Mouse (Mus musculus): Measurements from ENCODE around the gene Slc6a6. TPM values are rescaled to one million over a fixed set of nuclear protein-coding genes. Genes with fewer than 3 reads are reported as not detected.
A peak's percentile ranks its signal among the peaks of the same experiment; 100 is the strongest.

Gene Slc6a6
- polyA plus RNA-seq, 1 experiment, result 105 TPM

DNA sequence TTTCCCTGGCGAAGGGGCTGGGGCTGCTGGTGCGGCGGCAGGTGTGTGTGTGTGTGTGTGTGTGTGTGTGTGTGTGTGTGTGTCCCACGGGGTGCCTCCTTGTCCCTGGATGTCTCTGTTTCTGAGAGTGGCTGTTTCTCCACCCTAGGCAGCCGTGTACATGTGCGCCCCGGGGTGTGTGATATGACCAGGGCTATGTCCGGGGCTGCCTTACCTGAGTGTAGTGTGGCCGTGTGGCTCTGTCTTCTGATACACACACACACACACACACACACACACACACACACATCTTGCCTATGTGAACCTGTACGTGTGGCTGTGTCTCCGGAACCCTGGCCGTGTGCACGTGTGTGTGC lies 599 bp downstream of the Slc6a6 start:
- H3K27ac ChIP-seq (ENCODE audit: insufficient read depth, low read length), result peak overlapping the region; percentile 97
- peak overlapping the region; percentile 95 for H3K4me3 ChIP-seq (ENCODE audit: insufficient read depth, low read length)
- H3K4me1 ChIP-seq (ENCODE audit: control insufficient read depth, insufficient read depth, low read length), result peaks cover 5% of the 10 kb centered on the region; the same call in 1 of the 2 replicates
- TF ChIP-seq POLR2A (IDR thresholded peaks at IDR 0.05; ENCODE audit: extremely low read depth, insufficient read depth, low read length), result no peak
- no peak for TF ChIP-seq CTCF (IDR thresholded peaks at IDR 0.05; ENCODE audit: extremely low read depth, insufficient read depth, low read length)

DNA sequence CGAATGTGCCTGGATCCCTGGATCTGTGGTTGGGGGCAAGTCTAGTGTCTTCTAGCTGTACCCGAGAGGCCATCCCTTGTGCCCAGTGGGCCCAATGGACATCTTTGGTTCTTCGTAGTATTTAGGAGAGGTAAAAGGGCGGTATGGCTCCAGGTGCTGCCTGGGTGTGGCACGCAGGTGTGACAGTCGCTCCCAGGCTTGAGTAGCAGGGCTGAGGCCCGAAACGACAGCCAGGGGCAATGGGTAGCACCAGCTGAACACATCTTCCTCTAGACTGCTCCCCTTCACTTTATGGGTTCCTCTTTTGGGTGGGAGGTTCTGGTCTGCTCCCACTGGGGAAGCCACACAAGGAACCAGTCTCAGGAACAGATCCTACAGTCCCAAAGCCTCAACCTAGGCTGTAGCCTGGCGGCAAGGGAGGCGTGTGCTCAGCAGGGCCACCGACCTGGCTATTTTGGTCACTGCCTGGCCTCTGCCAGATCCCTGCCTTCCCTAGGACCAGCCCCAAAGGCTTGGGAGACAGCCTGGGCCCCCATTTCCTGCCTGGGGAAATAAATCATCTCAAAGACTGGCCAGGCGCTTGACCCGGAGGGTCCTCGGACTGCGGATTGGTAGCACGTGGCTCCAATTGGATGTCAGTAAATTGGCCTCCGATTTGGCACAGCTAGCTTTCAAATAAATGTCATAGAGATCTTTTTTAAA lies 1.1 kb downstream of the Slc6a6 start:
- Histone ChIP-seq H3K27ac (ENCODE audit: insufficient read depth, low read length) (peak overlapping the region; percentile 97), H3K4me1 (ENCODE audit: control insufficient read depth, insufficient read depth, low read length) (peaks cover 6% of the 10 kb centered on the region; the same call in 1 of the 2 replicates), H3K4me3 (ENCODE audit: insufficient read depth, low read length) (peak overlapping the region; percentile 95)
- TF ChIP-seq POLR2A (IDR thresholded peaks at IDR 0.05; ENCODE audit: extremely low read depth, insufficient read depth, low read length) (0 out of 2 replicates have a peak, but pooled peaks have one; percentile 9), CTCF (IDR thresholded peaks at IDR 0.05; ENCODE audit: extremely low read depth, insufficient read depth, low read length) (no peak)

DNA sequence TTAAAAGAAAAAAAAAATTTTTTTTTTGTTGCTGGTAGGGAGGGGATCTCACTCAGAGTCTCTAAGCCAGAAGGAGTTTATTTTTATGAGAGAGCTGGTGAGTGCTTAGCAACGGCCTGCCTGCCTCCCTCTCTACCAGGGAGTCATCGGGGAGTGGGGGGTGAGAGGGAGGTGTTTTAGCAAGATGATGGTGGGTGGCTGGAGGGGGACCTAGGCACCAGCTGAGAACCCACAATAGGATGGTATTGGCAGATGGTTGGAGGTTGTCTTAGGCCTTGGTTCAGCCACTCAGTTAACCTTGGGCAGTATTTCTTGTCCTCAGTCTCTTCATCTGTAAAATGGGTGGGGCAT lies 1.7 kb downstream of the Slc6a6 start:
- TF ChIP-seq POLR2A (IDR thresholded peaks at IDR 0.05; ENCODE audit: extremely low read depth, insufficient read depth, low read length) (no peak), CTCF (IDR thresholded peaks at IDR 0.05; ENCODE audit: extremely low read depth, insufficient read depth, low read length) (no peak)
- peaks cover 11% of the 10 kb centered on the region for H3K4me1 ChIP-seq (ENCODE audit: control insufficient read depth, insufficient read depth, low read length)
- H3K4me3 ChIP-seq (ENCODE audit: insufficient read depth, low read length), result peak overlapping the region; percentile 95
- peak overlapping the region; percentile 88 for H3K27ac ChIP-seq (ENCODE audit: insufficient read depth, low read length)

- Histone ChIP-seq H3K27ac (ENCODE audit: insufficient read depth, low read length) (peak overlapping the region; percentile 88), H3K4me3 (ENCODE audit: insufficient read depth, low read length) (peak overlapping the region; percentile 95)
These were observed 2.0 kb downstream of the Slc6a6 start for GRCm38 (mm10) chr6:91685896-91686295.

DNA sequence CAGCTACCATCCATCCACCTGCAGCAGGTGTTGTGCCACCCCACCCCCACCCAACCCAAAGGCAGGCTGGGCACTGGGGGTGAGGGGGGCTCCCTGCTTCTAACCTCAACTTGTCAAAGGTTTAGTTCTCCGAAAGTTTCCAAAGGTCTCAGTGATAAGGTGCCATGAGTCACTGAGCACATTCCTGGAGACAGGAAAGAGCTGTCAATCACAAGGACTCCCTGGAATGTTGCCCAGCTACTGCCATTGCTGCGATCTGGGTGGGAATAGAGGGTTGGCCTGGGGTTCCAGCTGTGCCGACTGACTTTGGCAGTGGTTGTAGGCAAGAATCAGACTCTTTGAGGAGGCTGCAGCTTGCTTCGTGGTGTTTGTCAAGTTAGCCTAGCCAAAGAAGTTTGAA lies 2.7 kb downstream of the Slc6a6 start:
- TF ChIP-seq CTCF (IDR thresholded peaks at IDR 0.05; ENCODE audit: extremely low read depth, insufficient read depth, low read length) (no peak), POLR2A (IDR thresholded peaks at IDR 0.05; ENCODE audit: extremely low read depth, insufficient read depth, low read length) (no peak)
- peak overlapping the region; percentile 95 for H3K4me3 ChIP-seq (ENCODE audit: insufficient read depth, low read length)
- H3K4me1 ChIP-seq (ENCODE audit: control insufficient read depth, insufficient read depth, low read length), result peaks cover 12% of the 10 kb centered on the region
- peak overlapping the region; percentile 88; the same call in 1 of the 2 replicates for H3K27ac ChIP-seq (ENCODE audit: insufficient read depth, low read length)

More at GRCm38 (mm10) chr6:91685896-91686295, 2.0 kb downstream of the Slc6a6 start:
- no peak for TF ChIP-seq CTCF (IDR thresholded peaks at IDR 0.05; ENCODE audit: extremely low read depth, insufficient read depth, low read length)
- H3K4me1 ChIP-seq (ENCODE audit: control insufficient read depth, insufficient read depth, low read length), result peaks cover 12% of the 10 kb centered on the region

DNA sequence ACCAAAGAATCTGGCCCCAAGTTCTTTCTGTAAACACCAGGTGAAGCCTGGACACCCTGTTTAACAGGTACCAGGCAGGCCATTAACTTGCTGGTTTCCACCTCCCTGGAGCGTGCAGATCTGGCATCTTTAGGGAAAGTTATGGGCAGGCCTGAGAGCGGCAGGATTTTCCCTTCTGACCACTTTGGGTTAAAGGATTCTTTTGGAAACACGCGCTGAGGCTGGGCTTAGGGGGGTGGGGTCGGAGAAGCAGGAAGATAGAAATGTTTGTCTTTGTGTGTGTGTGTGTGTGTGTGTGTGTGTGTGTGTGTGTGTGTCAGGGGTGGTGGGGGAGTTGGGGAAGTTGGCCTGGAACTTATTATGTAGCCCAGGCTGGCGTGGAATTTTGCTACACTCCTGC lies 4.2 kb downstream of the Slc6a6 start:
- H3K4me3 ChIP-seq (ENCODE audit: insufficient read depth, low read length), result peak overlapping the region; percentile 15; the same call in 1 of the 2 replicates
- peaks cover 14% of the 10 kb centered on the region for H3K4me1 ChIP-seq (ENCODE audit: control insufficient read depth, insufficient read depth, low read length)
- TF ChIP-seq CTCF (IDR thresholded peaks at IDR 0.05; ENCODE audit: extremely low read depth, insufficient read depth, low read length), result no peak
- no peak for TF ChIP-seq POLR2A (IDR thresholded peaks at IDR 0.05; ENCODE audit: extremely low read depth, insufficient read depth, low read length)
- H3K27ac ChIP-seq (ENCODE audit: insufficient read depth, low read length), result no peak overlapping the region

DNA sequence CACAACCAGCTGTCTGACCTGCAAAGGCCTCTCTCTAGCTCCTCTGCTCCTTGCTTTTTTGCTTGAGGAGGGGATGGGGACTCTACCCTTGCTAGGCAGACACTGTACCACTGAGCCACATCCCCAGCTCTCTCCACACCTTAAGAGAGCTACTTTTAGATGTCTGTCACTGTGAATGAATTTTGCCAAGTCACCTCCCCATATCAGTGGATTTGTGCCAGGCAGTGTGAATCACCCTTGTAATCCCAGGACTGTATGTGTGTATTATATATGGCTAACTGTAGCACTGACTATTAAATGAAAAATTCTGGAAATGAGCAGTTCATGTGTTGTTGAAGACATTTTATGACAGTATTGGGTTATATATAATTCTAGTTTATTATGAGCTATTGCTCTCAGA lies 5.4 kb downstream of the Slc6a6 start:
- H3K4me3 ChIP-seq (ENCODE audit: insufficient read depth, low read length), result no peak overlapping the region
- H3K27ac ChIP-seq (ENCODE audit: insufficient read depth, low read length), result no peak overlapping the region
- TF ChIP-seq CTCF (IDR thresholded peaks at IDR 0.05; ENCODE audit: extremely low read depth, insufficient read depth, low read length) (no peak), POLR2A (IDR thresholded peaks at IDR 0.05; ENCODE audit: extremely low read depth, insufficient read depth, low read length) (no peak)
- H3K4me1 ChIP-seq (ENCODE audit: control insufficient read depth, insufficient read depth, low read length), result peaks cover 19% of the 10 kb centered on the region

- Histone ChIP-seq H3K4me3 (ENCODE audit: insufficient read depth, low read length) (no peak overlapping the region), H3K27ac (ENCODE audit: insufficient read depth, low read length) (0 out of 2 replicates have a peak overlapping the region, but pooled peaks have one; percentile 9), H3K4me1 (ENCODE audit: control insufficient read depth, insufficient read depth, low read length) (peaks cover 23% of the 10 kb centered on the region)
- TF ChIP-seq CTCF (IDR thresholded peaks at IDR 0.05; ENCODE audit: extremely low read depth, insufficient read depth, low read length) (no peak), POLR2A (IDR thresholded peaks at IDR 0.05; ENCODE audit: extremely low read depth, insufficient read depth, low read length) (no peak)
These were observed 6.4 kb downstream of the Slc6a6 start for GRCm38 (mm10) chr6:91690222-91690621.

DNA sequence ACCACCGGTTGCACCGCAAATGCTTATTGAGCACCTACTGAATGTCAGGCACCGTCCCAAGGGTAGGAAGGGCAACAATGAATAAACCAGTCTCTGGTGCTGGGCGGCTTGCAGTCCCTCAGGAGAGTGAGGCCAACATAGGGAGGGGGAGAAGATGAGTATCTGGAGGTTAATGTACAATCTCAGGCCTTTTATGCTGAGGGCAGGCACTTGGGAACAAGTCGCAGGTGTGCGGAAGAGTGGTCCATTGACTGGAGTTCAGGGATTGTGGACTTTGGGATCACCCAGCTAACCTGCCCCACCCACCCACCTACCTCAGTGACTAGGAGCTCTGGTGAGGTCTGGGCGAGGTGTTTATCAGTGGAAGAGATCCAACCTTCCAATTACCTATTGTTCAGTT lies 6.8 kb downstream of the Slc6a6 start:
- Histone ChIP-seq H3K4me3 (ENCODE audit: insufficient read depth, low read length) (no peak overlapping the region), H3K4me1 (ENCODE audit: control insufficient read depth, insufficient read depth, low read length) (peaks cover 26% of the 10 kb centered on the region), H3K27ac (ENCODE audit: insufficient read depth, low read length) (0 out of 2 replicates have a peak overlapping the region, but pooled peaks have one; percentile 9)
- TF ChIP-seq POLR2A (IDR thresholded peaks at IDR 0.05; ENCODE audit: extremely low read depth, insufficient read depth, low read length), result no peak
- no peak for TF ChIP-seq CTCF (IDR thresholded peaks at IDR 0.05; ENCODE audit: extremely low read depth, insufficient read depth, low read length)

GRCm38 (mm10) chr6:91691576-91691975 lies 7.7 kb downstream of the Slc6a6 start:
- H3K27ac ChIP-seq (ENCODE audit: insufficient read depth, low read length), result no peak overlapping the region
- TF ChIP-seq CTCF (IDR thresholded peaks at IDR 0.05; ENCODE audit: extremely low read depth, insufficient read depth, low read length) (no peak), POLR2A (IDR thresholded peaks at IDR 0.05; ENCODE audit: extremely low read depth, insufficient read depth, low read length) (no peak)

More at GRCm38 (mm10) chr6:91691576-91691975, 7.7 kb downstream of the Slc6a6 start:
- H3K4me3 ChIP-seq (ENCODE audit: insufficient read depth, low read length), result no peak overlapping the region
- peaks cover 29% of the 10 kb centered on the region for H3K4me1 ChIP-seq (ENCODE audit: control insufficient read depth, insufficient read depth, low read length)

Measured in cortical plate, adult 2 months (tissue).